Mouse (Mus musculus): ENCODE data around the gene Smarcc2.

DNA sequence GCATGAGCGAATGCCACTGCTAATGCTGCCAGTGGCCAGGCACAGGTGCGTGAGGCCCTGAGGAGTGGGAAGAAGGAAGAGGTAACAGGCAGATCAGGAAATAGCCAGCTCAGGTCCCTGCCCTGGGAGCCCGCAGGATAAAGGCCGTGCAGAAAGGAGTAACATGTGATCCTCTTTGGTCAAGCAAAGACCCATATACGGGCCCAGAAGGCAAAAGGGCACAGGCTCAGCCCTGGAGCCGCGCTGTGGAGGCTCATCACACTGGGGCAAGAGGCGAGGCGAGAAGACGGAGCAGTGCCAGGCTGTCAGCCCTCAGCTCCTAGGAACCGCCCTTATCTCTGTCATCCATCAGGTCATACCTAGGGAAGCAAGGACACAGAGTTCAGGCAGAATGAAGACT lies 51.3 kb downstream of the Smarcc2 start:
- no peak for TF ChIP-seq GATA1 (IDR thresholded peaks at IDR 0.05; ENCODE audit: borderline replicate concordance, low read length)
- no peak for TF ChIP-seq CTCF (IDR thresholded peaks at IDR 0.05; ENCODE audit: low read depth, low read length)
